Mouse (Mus musculus) midbrain, embryonic 14.5 days (tissue): ENCODE measurements around the gene Slc10a7. TPM values are rescaled to one million over a fixed set of nuclear protein-coding genes. Genes with fewer than 3 reads are reported as not detected.

Experiments
- ATAC-seq: fragments of 200-750 bp; cut with Nextera tagmentation; 2 replicates; pipeline ENCODE4 v1.8.0; 2017; ENCODE audit warnings: moderate number of reproducible peaks, moderate library complexity; ENCODE audit not compliant: low FRiP score, low TSS enrichment
- DNase-seq: peaks from one replicate; pipeline ENCODE4 v3.0.0-alpha.2; 2015
- H3K27ac ChIP-seq: fragments of 300-500 bp; sonication (generic); replicated peaks from 2 replicates; pipeline ENCODE4 v1.5.1; 2014; ENCODE audit warnings: mild to moderate bottlenecking, low read depth, low read length, moderate library complexity
- H3K27me3 ChIP-seq: fragments of 300-500 bp; sonication (generic); 2 replicates; pipeline ENCODE4 v1.6.1; 2014; ENCODE audit warnings: low read length, control low read depth, mixed read lengths; ENCODE audit not compliant: control insufficient read depth, insufficient read depth
- H3K36me3 ChIP-seq: fragments of 300-500 bp; sonication (generic); 2 replicates; pipeline ENCODE4 v1.6.1; 2014; ENCODE audit warnings: low read length, control low read depth; ENCODE audit not compliant: control insufficient read depth, insufficient read depth
- H3K4me1 ChIP-seq: fragments of 300-500 bp; sonication (generic); 2 replicates; pipeline ENCODE4 v1.6.1; 2014; ENCODE audit warnings: mild to moderate bottlenecking, antibody characterized with exemption, low read length, control low read depth; ENCODE audit not compliant: control insufficient read depth, insufficient read depth
- H3K4me2 ChIP-seq: fragments of 300-500 bp; sonication (generic); 2 replicates; pipeline ENCODE4 v1.6.1; 2014; ENCODE audit warnings: mild to moderate bottlenecking, low read length, moderate library complexity
- H3K4me3 ChIP-seq: fragments of 300-500 bp; sonication (generic); replicated peaks from 2 replicates; pipeline ENCODE4 v1.5.1; 2014; ENCODE audit warnings: low read depth, low read length
- H3K9ac ChIP-seq: fragments of 300-500 bp; sonication (generic); replicated peaks from 2 replicates; pipeline ENCODE4 v1.6.1; 2014; ENCODE audit warnings: mild to moderate bottlenecking, low read length, moderate library complexity
- H3K9me3 ChIP-seq: fragments of 300-500 bp; sonication (generic); 2 replicates; pipeline ENCODE4 v1.6.1; 2016; ENCODE audit warnings: low read length, control low read depth, mixed read lengths; ENCODE audit not compliant: control insufficient read depth
- WGBS: fragments of 180-500 bp; shearing (Covaris S2); extraction: QIAGEN DNeasy Blood & Tissue Kit; methylation state at CpG from one replicate; pipeline ENCODE4 v1.1.7; 2014; 5-methylcytosine and 5-hydroxymethylcytosine counted together
- polyA plus RNA-seq: library from polyadenylated mRNA; unstranded; fragments of >200 nt; fragmentation: Nextera tagmentation; extraction: Ambion mirVana; gene quantifications from 2 replicates; pipeline ENCODE4 v1.2.1, GENCODE M21; 2014

Gene Slc10a7
- polyA plus RNA-seq, 1 experiment from 2014 or later: 9.7 TPM

GRCm38 (mm10) chr8:78655351-78656045 is 146.4 kb downstream of the Slc10a7 start:
- no peak for DNase-seq
- no peak overlapping the region for H3K9ac ChIP-seq
- H3K4me3 ChIP-seq: no peak overlapping the region
- no peaks in the 10 kb centered on the region for H3K9me3 ChIP-seq
- no peak overlapping the region for H3K4me2 ChIP-seq
- H3K36me3 ChIP-seq: no peaks in the 10 kb centered on the region
- no peaks in the 10 kb centered on the region for H3K4me1 ChIP-seq
- ATAC-seq: no peak
- no peaks in the 10 kb centered on the region for H3K27me3 ChIP-seq
- 29% methylated on average over 1 of the region's 1 CpGs for WGBS
- H3K27ac ChIP-seq: no peak overlapping the region

GRCm38 (mm10) chr8:78656700-78657370 is 147.7 kb downstream of the Slc10a7 start:
- no peak overlapping the region for H3K27ac ChIP-seq
- 90% methylated on average over 10 of the region's 10 CpGs for WGBS
- DNase-seq (no peak), ATAC-seq (no peak)
- H3K9ac ChIP-seq: no peak overlapping the region
- no peaks in the 10 kb centered on the region for H3K4me1 ChIP-seq
- H3K9me3 ChIP-seq: no peaks in the 10 kb centered on the region
- no peaks in the 10 kb centered on the region for H3K27me3 ChIP-seq
- H3K36me3 ChIP-seq: no peaks in the 10 kb centered on the region
- H3K4me3 ChIP-seq: no peak overlapping the region
- no peak overlapping the region for H3K4me2 ChIP-seq

- no peaks in the 10 kb centered on the region for H3K27me3 ChIP-seq
- H3K9me3 ChIP-seq: no peaks in the 10 kb centered on the region
- DNase-seq (no peak), ATAC-seq (no peak)
- H3K4me2 ChIP-seq: no peak overlapping the region
- H3K4me1 ChIP-seq: no peaks in the 10 kb centered on the region
- no peak overlapping the region for H3K4me3 ChIP-seq
- H3K9ac ChIP-seq: no peak overlapping the region
- no peaks in the 10 kb centered on the region for H3K36me3 ChIP-seq
- no peak overlapping the region for H3K27ac ChIP-seq
- WGBS: 85% methylated on average over 5 of the region's 5 CpGs
These were observed 149.0 kb downstream of the Slc10a7 start for GRCm38 (mm10) chr8:78658172-78658571.

- no peak overlapping the region for H3K4me2 ChIP-seq
- 96% methylated on average over 3 of the region's 3 CpGs for WGBS
- ATAC-seq (no peak), DNase-seq (no peak)
- no peaks in the 10 kb centered on the region for H3K4me1 ChIP-seq
- no peaks in the 10 kb centered on the region for H3K36me3 ChIP-seq
- no peak overlapping the region for H3K9ac ChIP-seq
- no peaks in the 10 kb centered on the region for H3K27me3 ChIP-seq
- no peak overlapping the region for H3K4me3 ChIP-seq
- no peaks in the 10 kb centered on the region for H3K9me3 ChIP-seq
- H3K27ac ChIP-seq: no peak overlapping the region
These were observed 150.6 kb downstream of the Slc10a7 start for GRCm38 (mm10) chr8:78659617-78660187.

- Histone ChIP-seq H3K4me2 (no peak overlapping the region), H3K36me3 (no peaks in the 10 kb centered on the region), H3K9me3 (no peaks in the 10 kb centered on the region), H3K9ac (no peak overlapping the region), H3K27me3 (no peaks in the 10 kb centered on the region), H3K27ac (no peak overlapping the region), H3K4me1 (no peaks in the 10 kb centered on the region), H3K4me3 (no peak overlapping the region)
- no peak for DNase-seq
- 96% methylated on average over 12 of the region's 12 CpGs for WGBS
- no peak for ATAC-seq
These were observed 155.3 kb downstream of the Slc10a7 start for GRCm38 (mm10) chr8:78664306-78664940.

- WGBS: 83% methylated on average over 5 of the region's 5 CpGs
- H3K9me3 ChIP-seq: no peaks in the 10 kb centered on the region
- DNase-seq: no peak
- H3K9ac ChIP-seq: no peak overlapping the region
- no peak overlapping the region for H3K27ac ChIP-seq
- H3K27me3 ChIP-seq: no peaks in the 10 kb centered on the region
- H3K4me1 ChIP-seq: no peaks in the 10 kb centered on the region
- H3K36me3 ChIP-seq: no peaks in the 10 kb centered on the region
- H3K4me3 ChIP-seq: no peak overlapping the region
- H3K4me2 ChIP-seq: no peak overlapping the region
- no peak for ATAC-seq
These were observed 158.3 kb downstream of the Slc10a7 start for GRCm38 (mm10) chr8:78667399-78667798.

- Histone ChIP-seq H3K36me3 (no peaks in the 10 kb centered on the region), H3K4me3 (no peak overlapping the region), H3K9ac (no peak overlapping the region), H3K27me3 (no peaks in the 10 kb centered on the region), H3K27ac (no peak overlapping the region), H3K4me2 (no peak overlapping the region), H3K9me3 (no peaks in the 10 kb centered on the region), H3K4me1 (no peaks in the 10 kb centered on the region)
- ATAC-seq (no peak), DNase-seq (no peak)
- WGBS: 93% methylated on average over 5 of the region's 5 CpGs
These were observed 159.1 kb downstream of the Slc10a7 start for GRCm38 (mm10) chr8:78668206-78668605.

GRCm38 (mm10) chr8:78670241-78670640 is 161.1 kb downstream of the Slc10a7 start:
- ATAC-seq (no peak), DNase-seq (no peak)
- no peaks in the 10 kb centered on the region for H3K27me3 ChIP-seq
- 92% methylated on average over 7 of the region's 7 CpGs for WGBS
- H3K4me2 ChIP-seq: no peak overlapping the region
- H3K9me3 ChIP-seq: no peaks in the 10 kb centered on the region
- H3K36me3 ChIP-seq: no peaks in the 10 kb centered on the region
- H3K4me3 ChIP-seq: no peak overlapping the region
- H3K4me1 ChIP-seq: no peaks in the 10 kb centered on the region
- no peak overlapping the region for H3K27ac ChIP-seq
- no peak overlapping the region for H3K9ac ChIP-seq
